Mouse (Mus musculus): ENCODE measurements at regions not wholly inside any gene's neighbourhood (a gene's known extent, or its start where the extent isn't known, plus 50 kb on each side); places are given as distances from the start of the nearest gene placed in this dataset.

DNA sequence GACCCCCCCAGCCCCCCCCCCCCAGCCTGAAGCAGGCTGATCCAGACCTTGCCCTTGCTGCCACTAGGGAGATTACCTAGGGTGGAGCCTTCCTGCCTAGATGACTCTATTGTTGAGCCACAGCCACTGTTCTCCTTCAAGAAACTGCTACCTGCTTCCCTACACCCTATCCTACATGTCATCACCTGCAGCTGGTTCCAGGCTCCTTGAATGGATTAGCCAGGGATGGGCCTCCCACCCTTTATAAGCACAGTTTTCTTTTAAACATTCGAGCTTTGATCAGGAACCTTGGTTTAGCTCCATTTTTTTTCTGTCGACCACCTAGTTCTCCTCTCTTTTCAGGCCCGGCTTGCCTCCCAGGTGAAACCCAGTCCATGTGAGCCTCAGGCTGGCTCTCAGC lies 792.8 kb upstream of the Nr2f1 start:
- no peak overlapping the region for H3K9ac ChIP-seq (ENCODE audit: low read depth, low read length)
- 86% methylated on average over 3 of the region's 3 CpGs for WGBS

DNA sequence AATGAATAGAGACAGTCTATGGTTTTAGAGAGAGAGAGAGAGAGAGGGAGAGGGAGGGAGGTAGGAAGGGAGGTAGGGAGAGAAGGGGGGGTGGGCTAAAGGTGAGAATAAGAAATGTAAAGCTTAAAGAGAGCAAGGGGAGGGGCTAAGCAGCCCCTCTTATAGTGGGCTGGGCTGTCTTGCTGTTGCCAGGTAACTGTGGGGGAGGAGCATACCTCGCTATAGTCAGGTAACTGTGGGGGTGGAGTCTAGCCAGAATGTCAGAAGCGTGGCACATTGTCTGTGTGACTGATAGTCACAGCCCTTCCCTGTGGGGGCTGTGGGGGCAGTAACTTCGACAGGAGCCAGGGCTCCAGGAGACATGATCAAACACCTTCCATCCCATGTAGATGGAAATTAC lies 786.4 kb upstream of the Nr2f1 start:
- WGBS: 18% methylated on average over 3 of the region's 3 CpGs
- Histone ChIP-seq H3K9ac (ENCODE audit: low read depth, low read length) (no peak overlapping the region), H3K36me3 (ENCODE audit: control insufficient read depth, insufficient read depth) (no peaks in the 10 kb centered on the region), H3K27ac (ENCODE audit: low read depth, low read length) (no peak overlapping the region), H3K4me3 (ENCODE audit: low read depth, low read length) (no peak overlapping the region), H3K4me2 (replicated peaks; ENCODE audit: low read depth) (no peak overlapping the region), H3K9me3 (ENCODE audit: control insufficient read depth) (no peaks in the 10 kb centered on the region), H3K4me1 (replicated peaks; ENCODE audit: control insufficient read depth, insufficient read depth, low read length) (no peaks in the 10 kb centered on the region), H3K27me3 (replicated peaks; ENCODE audit: control insufficient read depth, insufficient read depth, low read length) (no peaks in the 10 kb centered on the region)
- no peak for ATAC-seq
- TF ChIP-seq CTCF (IDR thresholded peaks at IDR 0.05; ENCODE audit: low read depth): no peak

More for the DNA sequence above, 792.8 kb upstream of the Nr2f1 start:
- no peak for TF ChIP-seq CTCF (IDR thresholded peaks at IDR 0.05; ENCODE audit: low read depth)
- Histone ChIP-seq H3K27me3 (replicated peaks; ENCODE audit: control insufficient read depth, insufficient read depth, low read length) (no peaks in the 10 kb centered on the region), H3K36me3 (ENCODE audit: control insufficient read depth, insufficient read depth) (no peaks in the 10 kb centered on the region), H3K27ac (ENCODE audit: low read depth, low read length) (no peak overlapping the region), H3K9me3 (ENCODE audit: control insufficient read depth) (no peaks in the 10 kb centered on the region), H3K4me3 (ENCODE audit: low read depth, low read length) (no peak overlapping the region), H3K4me2 (replicated peaks; ENCODE audit: low read depth) (no peak overlapping the region), H3K4me1 (replicated peaks; ENCODE audit: control insufficient read depth, insufficient read depth, low read length) (no peaks in the 10 kb centered on the region)
- ATAC-seq: no peak

DNA sequence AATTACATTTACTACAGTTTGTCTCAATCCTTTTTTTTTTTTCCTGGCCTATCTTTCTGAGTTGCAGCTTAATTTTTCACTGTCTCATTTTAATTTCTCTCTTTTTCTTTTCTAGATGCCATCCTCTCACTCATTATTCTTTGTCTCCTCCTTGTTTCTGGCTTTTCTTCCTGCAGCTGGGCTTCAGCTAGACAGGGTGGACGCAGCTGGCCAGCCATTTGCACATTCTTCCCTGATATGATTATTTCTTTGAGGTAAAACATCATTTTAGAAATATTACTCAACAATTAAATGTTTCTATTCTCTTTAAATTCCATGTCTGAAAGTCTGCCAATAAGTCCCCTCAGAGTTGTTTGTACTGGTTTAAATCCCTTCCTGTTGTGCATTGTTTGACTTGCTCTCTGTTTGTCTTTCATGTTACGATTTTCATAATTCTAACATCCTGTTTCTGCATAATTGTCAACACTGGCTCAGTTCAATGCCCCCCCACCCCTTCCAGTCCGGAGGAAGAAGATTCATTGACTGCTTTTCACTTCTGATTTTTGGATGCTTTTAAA lies 777.7 kb upstream of the Nr2f1 start:
- H3K9ac ChIP-seq (ENCODE audit: low read depth, low read length): no peak overlapping the region
- 52% methylated on average over 3 of the region's 3 CpGs for WGBS
- H3K27ac ChIP-seq (ENCODE audit: low read depth, low read length): no peak overlapping the region
- H3K27me3 ChIP-seq (replicated peaks; ENCODE audit: control insufficient read depth, insufficient read depth, low read length): no peaks in the 10 kb centered on the region
- no peaks in the 10 kb centered on the region for H3K36me3 ChIP-seq (ENCODE audit: control insufficient read depth, insufficient read depth)
- H3K9me3 ChIP-seq (ENCODE audit: control insufficient read depth): no peaks in the 10 kb centered on the region
- no peak overlapping the region for H3K4me3 ChIP-seq (ENCODE audit: low read depth, low read length)
- H3K4me2 ChIP-seq (replicated peaks; ENCODE audit: low read depth): no peak overlapping the region
- no peak for ATAC-seq
- no peaks in the 10 kb centered on the region for H3K4me1 ChIP-seq (replicated peaks; ENCODE audit: control insufficient read depth, insufficient read depth, low read length)
- TF ChIP-seq CTCF (IDR thresholded peaks at IDR 0.05; ENCODE audit: low read depth): no peak

DNA sequence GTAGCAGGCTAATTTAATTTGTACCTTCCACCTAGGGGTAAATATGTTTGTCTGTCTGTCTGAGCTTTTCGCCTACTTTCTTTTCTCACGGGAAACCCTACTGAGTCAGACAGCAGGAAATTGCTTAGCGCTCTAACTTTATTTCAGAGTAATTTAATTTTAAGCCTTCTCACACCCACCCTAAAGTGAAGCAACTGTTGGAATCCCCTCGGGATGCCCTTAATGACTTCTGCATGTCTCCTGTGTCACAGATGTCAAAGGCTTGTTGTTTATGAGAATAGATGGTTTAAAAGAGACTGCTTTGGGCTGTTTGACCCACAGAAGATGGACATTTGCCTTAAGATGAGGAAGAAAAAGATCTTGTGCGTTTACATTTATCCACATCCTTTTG lies 738.8 kb upstream of the Nr2f1 start:
- no peak overlapping the region for H3K4me2 ChIP-seq (replicated peaks; ENCODE audit: low read depth)
- H3K36me3 ChIP-seq (ENCODE audit: control insufficient read depth, insufficient read depth): no peaks in the 10 kb centered on the region
- no peak overlapping the region for H3K27ac ChIP-seq (ENCODE audit: low read depth, low read length)
- no peak overlapping the region for H3K9ac ChIP-seq (ENCODE audit: low read depth, low read length)
- no peak for TF ChIP-seq CTCF (IDR thresholded peaks at IDR 0.05; ENCODE audit: low read depth)
- WGBS: 65% methylated on average over 5 of the region's 5 CpGs
- no peak for ATAC-seq
- H3K4me3 ChIP-seq (ENCODE audit: low read depth, low read length): no peak overlapping the region
- no peaks in the 10 kb centered on the region for H3K4me1 ChIP-seq (replicated peaks; ENCODE audit: control insufficient read depth, insufficient read depth, low read length)
- H3K27me3 ChIP-seq (replicated peaks; ENCODE audit: control insufficient read depth, insufficient read depth, low read length): no peaks in the 10 kb centered on the region
- no peaks in the 10 kb centered on the region for H3K9me3 ChIP-seq (ENCODE audit: control insufficient read depth)

DNA sequence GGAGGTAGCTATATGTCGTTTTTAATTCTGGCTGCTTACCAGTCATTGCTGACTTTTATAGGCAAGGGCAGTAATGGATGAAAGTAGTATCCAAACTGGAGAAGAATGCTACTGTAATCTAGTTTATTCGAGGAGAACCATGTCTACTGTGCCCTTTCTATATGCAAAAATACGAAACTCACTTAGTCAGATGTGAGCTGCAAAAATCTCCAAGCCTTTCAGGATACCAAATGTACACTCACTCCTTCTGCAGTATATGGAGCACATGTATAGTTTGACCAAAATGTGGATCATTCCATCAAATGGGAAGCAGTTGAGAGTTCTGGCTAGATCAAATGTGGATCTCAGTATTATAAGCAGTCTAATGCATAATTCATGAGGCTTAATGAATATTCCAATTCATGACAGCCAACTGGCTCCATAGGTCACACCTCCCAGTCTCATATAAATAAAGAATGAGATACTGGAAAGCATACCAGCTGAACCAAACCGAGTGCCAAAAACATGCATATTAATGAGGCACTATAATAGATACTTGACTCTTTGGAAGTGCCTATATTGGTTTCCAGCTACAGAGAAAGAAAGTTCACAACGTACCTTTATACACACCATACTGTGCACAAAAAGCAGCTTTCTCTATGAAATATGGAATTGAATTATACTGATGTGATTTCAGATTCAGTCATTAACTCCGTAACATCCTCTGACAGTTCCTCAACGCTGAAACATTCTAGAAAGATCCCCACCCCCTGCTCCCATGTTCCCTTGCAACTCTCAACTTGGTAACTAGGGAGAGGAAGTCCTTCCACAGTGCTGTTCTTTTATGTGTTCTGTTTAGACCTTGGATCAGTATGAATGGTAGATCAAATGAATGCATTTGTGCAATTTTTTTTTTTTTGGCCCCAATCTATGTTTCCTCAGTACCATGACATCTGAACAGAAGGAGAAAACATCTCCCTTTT lies 738.1 kb upstream of the Nr2f1 start:
- 76% methylated on average over 7 of the region's 7 CpGs for WGBS
- Histone ChIP-seq H3K36me3 (ENCODE audit: control insufficient read depth, insufficient read depth) (no peaks in the 10 kb centered on the region), H3K9me3 (ENCODE audit: control insufficient read depth) (no peaks in the 10 kb centered on the region), H3K27me3 (replicated peaks; ENCODE audit: control insufficient read depth, insufficient read depth, low read length) (no peaks in the 10 kb centered on the region), H3K9ac (ENCODE audit: low read depth, low read length) (no peak overlapping the region), H3K4me3 (ENCODE audit: low read depth, low read length) (no peak overlapping the region), H3K4me1 (replicated peaks; ENCODE audit: control insufficient read depth, insufficient read depth, low read length) (no peaks in the 10 kb centered on the region), H3K27ac (ENCODE audit: low read depth, low read length) (no peak overlapping the region), H3K4me2 (replicated peaks; ENCODE audit: low read depth) (no peak overlapping the region)
- ATAC-seq: no peak
- no peak for TF ChIP-seq CTCF (IDR thresholded peaks at IDR 0.05; ENCODE audit: low read depth)

DNA sequence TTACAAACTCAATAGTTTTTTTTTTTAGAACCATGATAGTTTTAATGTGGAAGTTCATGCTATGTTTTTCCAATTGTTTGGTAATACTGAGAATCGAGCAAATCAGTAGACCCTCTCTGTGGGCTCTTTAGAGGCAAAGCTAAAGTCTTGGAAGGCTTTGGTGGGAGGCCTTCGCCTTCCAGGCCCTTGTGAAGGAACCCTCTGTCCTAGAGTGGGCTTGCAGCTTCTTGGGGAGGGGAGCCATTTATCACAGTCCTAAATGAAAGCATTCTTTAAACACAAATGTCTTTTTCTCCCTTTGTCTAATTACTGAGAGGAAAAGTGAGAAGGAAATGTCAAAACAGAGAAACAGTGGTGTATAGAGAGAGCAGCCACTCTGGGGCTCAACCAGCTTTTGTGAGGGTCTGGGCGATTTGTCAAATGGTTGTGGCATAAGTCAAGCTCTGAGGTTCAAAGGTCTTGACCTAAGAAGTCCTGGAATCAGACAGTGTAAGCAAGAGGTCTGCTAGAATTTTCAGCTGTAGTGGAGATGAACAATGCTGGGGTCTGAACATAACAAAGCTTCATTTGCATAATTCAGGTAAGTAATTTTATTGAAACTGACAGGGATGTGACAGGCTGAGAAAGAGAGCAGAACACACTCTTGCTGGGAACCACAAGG lies 736.6 kb upstream of the Nr2f1 start:
- no peaks in the 10 kb centered on the region for H3K36me3 ChIP-seq (ENCODE audit: control insufficient read depth, insufficient read depth)
- no peak for ATAC-seq
- 52% methylated on average over 3 of the region's 3 CpGs for WGBS

More for the DNA sequence above, 736.6 kb upstream of the Nr2f1 start:
- no peak overlapping the region for H3K27ac ChIP-seq (ENCODE audit: low read depth, low read length)
- no peaks in the 10 kb centered on the region for H3K9me3 ChIP-seq (ENCODE audit: control insufficient read depth)
- no peaks in the 10 kb centered on the region for H3K27me3 ChIP-seq (replicated peaks; ENCODE audit: control insufficient read depth, insufficient read depth, low read length)
- no peak for TF ChIP-seq CTCF (IDR thresholded peaks at IDR 0.05; ENCODE audit: low read depth)
- no peak overlapping the region for H3K9ac ChIP-seq (ENCODE audit: low read depth, low read length)
- H3K4me2 ChIP-seq (replicated peaks; ENCODE audit: low read depth): no peak overlapping the region
- no peaks in the 10 kb centered on the region for H3K4me1 ChIP-seq (replicated peaks; ENCODE audit: control insufficient read depth, insufficient read depth, low read length)
- H3K4me3 ChIP-seq (ENCODE audit: low read depth, low read length): no peak overlapping the region
